Mouse (Mus musculus) hindbrain, postnatal 0 days (tissue): ENCODE data around the gene Rps27l. TPM values are rescaled to one million over a fixed set of nuclear protein-coding genes. Genes with fewer than 3 reads are reported as not detected.
A peak's percentile ranks its signal among the peaks of the same experiment; 100 is the strongest.

Experiments used
- ATAC-seq: fragments of 200-750 bp; cut with Nextera tagmentation; 2 replicates; pipeline ENCODE4 v1.8.0; 2017; ENCODE audit warnings: mild to moderate bottlenecking, moderate TSS enrichment, moderate library complexity
- DNase-seq: peaks from one replicate; pipeline ENCODE4 v3.0.0-alpha.2; 2015; ENCODE audit warnings: low spot score
- H3K27ac ChIP-seq: fragments of 300-500 bp; sonication (generic); 2 replicates; pipeline ENCODE4 v1.5.1; 2014; ENCODE audit warnings: mild to moderate bottlenecking
- H3K27me3 ChIP-seq: fragments of 300-500 bp; sonication (generic); 2 replicates; pipeline ENCODE4 v1.6.1; 2014; ENCODE audit warnings: low read length, mixed read lengths; ENCODE audit not compliant: insufficient read depth
- H3K36me3 ChIP-seq: fragments of 300-500 bp; sonication (generic); 2 replicates; pipeline ENCODE4 v1.6.1; 2014; ENCODE audit warnings: low read length, mixed read lengths; ENCODE audit not compliant: insufficient read depth
- H3K4me1 ChIP-seq: fragments of 300-500 bp; sonication (generic); 2 replicates; pipeline ENCODE4 v1.6.1; 2014; ENCODE audit warnings: antibody characterized with exemption, low read length, mixed read lengths; ENCODE audit not compliant: insufficient read depth
- H3K4me2 ChIP-seq: fragments of 300-500 bp; sonication (generic); 2 replicates; pipeline ENCODE4 v1.6.1; 2014; ENCODE audit warnings: low read depth, mild to moderate bottlenecking, low read length, moderate library complexity, mixed read lengths
- H3K4me3 ChIP-seq: fragments of 300-500 bp; sonication (generic); 2 replicates; pipeline ENCODE4 v1.5.1; 2014; ENCODE audit warnings: low read length
- H3K9ac ChIP-seq: fragments of 300-500 bp; sonication (generic); replicated peaks from 2 replicates; pipeline ENCODE4 v1.6.1; 2014; ENCODE audit warnings: mild to moderate bottlenecking, low read length, moderate library complexity, mixed read lengths
- H3K9me3 ChIP-seq: fragments of 300-500 bp; sonication (generic); 2 replicates; pipeline ENCODE4 v1.6.1; 2016; ENCODE audit warnings: low read length, mixed read lengths
- CTCF ChIP-seq: IDR thresholded peaks from 2 replicates; pipeline ENCODE4 v1.5.1; 2016; ENCODE audit warnings: antibody characterized with exemption, control low read depth, low read depth
- WGBS: fragments of 180-500 bp; shearing (Covaris S2); extraction: QIAGEN DNeasy Blood & Tissue Kit; methylation state at CpG from one replicate; pipeline ENCODE4 v1.1.7; 2014; 5-methylcytosine and 5-hydroxymethylcytosine counted together
- polyA plus RNA-seq: library from polyadenylated mRNA; unstranded; fragments of >200 nt; fragmentation: Nextera tagmentation; extraction: Ambion mirVana; gene quantifications from 2 replicates; pipeline ENCODE4 v1.2.1, GENCODE M21; 2015
- total RNA-seq: library from RNA; depleted of rRNA; stranded (reverse); fragments of >200 nt; gene quantifications from 2 replicates; pipeline ENCODE4 v1.2.3, GENCODE M21; 2014

Rps27l gene
- total and polyA plus RNA-seq, 2 experiments from 2014 or later, result 61.0 to 258 TPM

- Histone ChIP-seq H3K27ac (no peak overlapping the region), H3K9ac (no peak overlapping the region), H3K4me1 (no peaks in the 10 kb centered on the region), H3K4me3 (no peak overlapping the region), H3K36me3 (no peaks in the 10 kb centered on the region), H3K9me3 (no peaks in the 10 kb centered on the region), H3K27me3 (no peaks in the 10 kb centered on the region), H3K4me2 (peak overlapping the region; percentile 58)
- TF ChIP-seq CTCF, result peak; percentile 31; the same call in 1 of the 2 replicates
- DNase-seq, result no peak
- WGBS, result 11% methylated on average over 6 of the region's 6 CpGs
- no peak for ATAC-seq
Observed at GRCm38 (mm10) chr9:66920488-66921279, 25.2 kb upstream of the Rps27l start.

- no peak for DNase-seq
Observed at GRCm38 (mm10) chr9:66922076-66922475, 23.8 kb upstream of the Rps27l start.

GRCm38 (mm10) chr9:66925853-66926252 is 20.0 kb upstream of the Rps27l start:
- WGBS, result 84% methylated on average over 3 of the region's 3 CpGs

More at GRCm38 (mm10) chr9:66922076-66922475, 23.8 kb upstream of the Rps27l start:
- WGBS, result 97% methylated on average over 1 of the region's 1 CpGs
- Histone ChIP-seq H3K4me1 (no peaks in the 10 kb centered on the region), H3K4me3 (no peak overlapping the region), H3K27ac (no peak overlapping the region), H3K36me3 (no peaks in the 10 kb centered on the region), H3K9ac (no peak overlapping the region), H3K4me2 (no peak overlapping the region), H3K27me3 (no peaks in the 10 kb centered on the region), H3K9me3 (no peaks in the 10 kb centered on the region)
- no peak for ATAC-seq
- TF ChIP-seq CTCF, result no peak

GRCm38 (mm10) chr9:66927696-66928402 is 18.0 kb upstream of the Rps27l start:
- ATAC-seq, result 0 out of 2 replicates have a peak, but pooled peaks have one; percentile 27
- no peak for TF ChIP-seq CTCF
- WGBS, result 65% methylated on average over 8 of the region's 8 CpGs

More at GRCm38 (mm10) chr9:66925853-66926252, 20.0 kb upstream of the Rps27l start:
- H3K36me3 ChIP-seq, result no peaks in the 10 kb centered on the region
- no peak overlapping the region for H3K4me2 ChIP-seq
- H3K9me3 ChIP-seq, result no peaks in the 10 kb centered on the region
- no peak overlapping the region for H3K27ac ChIP-seq
- no peaks in the 10 kb centered on the region for H3K4me1 ChIP-seq
- H3K27me3 ChIP-seq, result no peaks in the 10 kb centered on the region
- H3K9ac ChIP-seq, result no peak overlapping the region
- ATAC-seq (no peak), DNase-seq (no peak)
- no peak for TF ChIP-seq CTCF
- no peak overlapping the region for H3K4me3 ChIP-seq

GRCm38 (mm10) chr9:66930351-66930750 is 15.5 kb upstream of the Rps27l start:
- 81% methylated on average over 7 of the region's 7 CpGs for WGBS
- Histone ChIP-seq H3K36me3 (no peaks in the 10 kb centered on the region), H3K9me3 (no peaks in the 10 kb centered on the region), H3K27ac (no peak overlapping the region), H3K4me1 (no peaks in the 10 kb centered on the region), H3K4me2 (no peak overlapping the region), H3K27me3 (no peaks in the 10 kb centered on the region), H3K4me3 (no peak overlapping the region), H3K9ac (no peak overlapping the region)
- TF ChIP-seq CTCF, result no peak
- ATAC-seq (no peak), DNase-seq (no peak)

More at GRCm38 (mm10) chr9:66927696-66928402, 18.0 kb upstream of the Rps27l start:
- Histone ChIP-seq H3K27me3 (no peaks in the 10 kb centered on the region), H3K4me1 (no peaks in the 10 kb centered on the region), H3K4me3 (no peak overlapping the region), H3K9ac (no peak overlapping the region), H3K36me3 (no peaks in the 10 kb centered on the region), H3K27ac (no peak overlapping the region), H3K9me3 (no peaks in the 10 kb centered on the region), H3K4me2 (no peak overlapping the region)
- DNase-seq, result peak; percentile 21

GRCm38 (mm10) chr9:66933869-66934808 is 11.7 kb upstream of the Rps27l start:
- 21% methylated on average over 19 of the region's 19 CpGs for WGBS
- TF ChIP-seq CTCF, result no peak
- Histone ChIP-seq H3K4me3 (no peak overlapping the region), H3K4me2 (peak overlapping the region; percentile 24), H3K4me1 (peaks cover 7% of the 10 kb centered on the region; the same call in 1 of the 2 replicates), H3K9me3 (no peaks in the 10 kb centered on the region), H3K27ac (peak overlapping the region; percentile 62), H3K36me3 (no peaks in the 10 kb centered on the region), H3K9ac (no peak overlapping the region), H3K27me3 (no peaks in the 10 kb centered on the region)
- DNase-seq (peak; percentile 69), ATAC-seq (peak; percentile 61)
